Mouse (Mus musculus): ENCODE data around the gene Pold1.

The Pold1 gene

GRCm38 (mm10) chr7:44485572-44486195 is 63.0 kb downstream of the Pold1 start:
- no peak for DNase-seq (ENCODE audit: low spot score)

DNA sequence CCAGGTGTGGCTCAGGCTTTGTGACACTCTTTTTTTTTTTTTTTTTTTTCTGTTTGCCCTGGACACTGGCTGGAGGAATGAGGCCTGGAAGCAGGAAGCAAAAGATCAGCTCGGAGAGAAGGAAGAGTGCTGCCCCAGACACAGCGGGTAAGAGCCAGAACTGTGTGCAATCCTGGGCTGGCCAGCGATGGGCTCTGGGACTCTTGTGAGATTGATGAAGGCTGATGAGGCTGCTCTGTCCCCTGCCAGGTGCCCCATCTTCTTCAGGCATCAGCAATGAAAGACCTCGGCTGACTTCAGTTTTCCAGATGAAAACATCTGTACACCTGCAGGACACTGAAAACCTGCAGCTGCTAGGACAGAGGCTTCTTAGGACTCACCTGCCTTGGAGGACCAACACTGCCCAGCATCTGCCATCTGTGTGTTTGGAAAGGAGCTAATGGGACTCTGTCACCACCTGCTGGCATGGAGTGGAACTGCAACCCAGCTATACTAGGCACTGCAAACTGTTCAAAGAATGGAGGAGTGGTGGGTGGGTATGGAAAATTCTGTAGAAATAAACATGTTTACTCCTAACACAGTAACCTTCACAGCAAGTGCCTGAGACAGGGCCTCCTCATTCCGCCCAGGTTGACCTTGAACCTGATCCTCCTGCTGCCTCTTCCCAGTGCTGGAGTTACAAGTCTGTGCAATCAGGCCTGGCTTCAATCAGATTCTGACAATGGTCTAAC is 63.6 kb downstream of the Pold1 start:
- DNase-seq (ENCODE audit: low spot score): peak; percentile 66

- no peak for DNase-seq (ENCODE audit: low spot score)
These were observed 64.5 kb downstream of the Pold1 start for GRCm38 (mm10) chr7:44484109-44484508.

- DNase-seq (ENCODE audit: low spot score): no peak
These were observed 65.7 kb downstream of the Pold1 start for GRCm38 (mm10) chr7:44482836-44483435.

Measured in ovary, postnatal 36 days (tissue).